Mouse (Mus musculus): ENCODE measurements around the gene Prss44.

GRCm38 (mm10) chr9:110834411-110834810 lies 20.6 kb downstream of the Prss44 start, which contains the start of gene Prss45:
- TF ChIP-seq POLR2A (IDR thresholded peaks at IDR 0.05; ENCODE audit: extremely low read depth, insufficient read depth, low read length) (no peak), CTCF (IDR thresholded peaks at IDR 0.05; ENCODE audit: extremely low read depth, insufficient read depth, low read length) (no peak)
